Mouse (Mus musculus): ENCODE data around the gene Gm8994. TPM values are rescaled to one million over a fixed set of nuclear protein-coding genes. Genes with fewer than 3 reads are reported as not detected.

The Gm8994 gene
- total RNA-seq, 2 experiments from 2014 or later, result not detected

DNA sequence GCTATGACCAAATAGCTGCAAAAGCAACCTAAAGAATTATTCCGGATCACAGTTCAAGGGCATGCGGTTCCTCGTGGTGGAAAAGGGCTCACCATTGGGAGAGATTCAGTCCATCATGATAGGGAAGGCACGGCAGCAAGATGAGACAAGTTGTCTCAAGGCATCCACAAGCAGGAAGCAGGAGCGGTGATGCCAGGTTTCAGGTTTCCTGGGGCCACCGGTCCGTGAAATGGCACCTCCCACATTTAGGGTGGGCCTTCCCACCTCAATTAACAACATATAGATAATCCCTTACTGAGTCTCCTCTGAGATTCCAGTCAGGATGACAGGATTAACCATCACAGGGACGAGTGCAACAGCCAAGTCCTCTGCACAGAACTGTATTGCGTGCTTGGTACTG is 20.3 kb downstream of the Gm8994 start:
- intact Hi-C loops (cut with DNase I), result no loop called here
- no peak for DNase-seq (ENCODE audit: low spot score in 2 of 2)

DNA sequence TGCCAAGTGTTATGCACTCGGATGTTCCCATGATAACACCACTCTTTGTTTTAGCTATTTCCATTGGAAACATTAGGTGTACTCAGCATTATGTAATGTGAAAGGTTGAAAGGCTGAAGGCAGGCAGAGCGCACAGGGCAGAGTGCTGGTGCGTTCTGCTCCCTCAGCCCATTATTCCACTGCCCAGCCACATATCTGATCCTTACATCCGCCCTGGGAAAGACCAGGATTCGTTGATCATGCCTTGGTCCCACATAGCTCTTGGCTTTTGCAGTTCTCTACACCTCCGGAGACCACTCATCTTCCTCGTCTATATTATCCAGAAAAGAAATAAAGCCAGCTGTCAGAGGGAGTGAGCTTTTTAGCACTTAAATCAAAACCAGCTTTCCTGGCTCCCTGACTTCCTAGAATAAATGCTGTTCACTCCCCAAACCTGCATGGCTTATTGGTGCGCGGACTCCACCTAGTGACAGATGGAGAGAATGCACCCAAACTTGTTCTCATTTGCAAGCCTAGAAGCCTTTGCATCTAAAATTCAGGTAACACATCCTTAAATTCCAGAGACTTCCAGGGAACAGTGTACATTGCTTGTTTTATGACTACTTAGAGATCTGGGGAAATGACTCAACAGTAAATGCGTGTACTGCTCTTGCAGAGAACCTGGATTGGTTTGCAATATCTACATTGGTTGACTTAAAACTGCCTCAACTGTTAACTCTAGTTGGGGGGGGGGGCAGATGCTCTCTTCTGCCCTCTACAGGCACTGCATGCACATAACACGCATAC is 26.3 kb downstream of the Gm8994 start:
- intact Hi-C loops (cut with DNase I), result loop anchor here (2.0 to 10.0 kb wide), 5 partner anchors 181 to 939 kb away; partner anchors contain the start of gene Grin2b

DNA sequence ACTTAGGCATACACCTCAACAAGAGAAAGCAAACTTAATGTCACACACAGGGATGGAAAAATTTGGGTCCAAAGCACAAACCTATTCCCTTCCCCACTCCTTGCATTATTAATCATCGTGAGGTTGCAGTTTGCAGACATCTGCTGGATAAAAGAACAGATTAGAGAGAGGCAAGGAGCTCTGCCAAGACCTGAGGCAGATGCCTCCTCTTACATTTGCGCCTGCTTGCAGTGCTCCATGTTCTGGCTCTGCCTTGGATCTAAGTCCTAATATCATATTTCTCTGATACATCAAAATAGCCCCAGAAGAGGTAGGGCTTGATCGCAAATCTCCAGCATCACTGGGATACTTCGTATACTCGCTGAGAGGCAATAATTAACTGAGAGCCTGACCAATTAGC is 31.1 kb downstream of the Gm8994 start:
- intact Hi-C loops (cut with DNase I), result loop anchor here (10.0 kb wide), 3 partner anchors 274 to 944 kb away; no protein-coding TSS in a partner anchor
- no peak for DNase-seq (ENCODE audit: low spot score in 2 of 2)

More for the DNA sequence above, 26.3 kb downstream of the Gm8994 start:
- DNase-seq (ENCODE audit: low spot score in 2 of 2), result peak; percentile 89 to 92

DNA sequence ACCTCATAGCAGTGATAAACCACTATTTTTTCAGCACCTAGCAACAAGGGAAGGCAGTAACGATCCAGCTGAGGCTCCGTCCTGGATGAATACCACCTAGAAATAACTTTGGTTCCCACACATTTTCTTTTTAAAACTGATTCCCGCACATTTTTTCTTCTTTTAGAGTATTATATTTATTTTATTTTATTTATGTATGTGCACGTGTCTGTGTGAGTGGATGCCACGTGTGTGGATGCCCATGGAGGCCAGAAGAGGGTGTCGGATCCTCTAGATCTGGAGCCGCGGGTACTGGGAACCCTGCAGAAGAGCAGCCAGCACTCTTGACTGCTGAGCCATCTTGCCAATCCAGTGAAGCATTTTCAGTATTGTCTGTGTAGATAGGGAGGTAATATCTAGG is 36.0 kb downstream of the Gm8994 start:
- intact Hi-C loops (cut with DNase I), result no loop called here

DNA sequence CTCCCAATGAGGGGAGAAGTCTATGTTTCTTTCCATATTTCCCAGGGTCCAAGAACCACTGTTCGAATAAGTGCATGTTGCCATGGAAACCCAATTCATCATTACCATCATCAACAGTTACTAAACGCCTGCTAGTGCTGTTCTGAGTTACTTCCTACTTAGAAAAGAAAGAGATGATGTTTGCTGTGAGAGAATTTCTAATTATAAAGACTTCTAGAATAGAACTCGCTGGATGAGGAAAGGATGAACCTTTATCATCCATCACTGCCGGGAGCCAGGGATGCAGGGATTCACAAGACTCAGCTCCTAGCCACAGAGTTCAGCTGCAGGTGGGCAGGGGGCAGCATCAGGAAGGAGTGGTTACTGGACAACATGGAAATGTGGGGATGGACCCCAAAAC is 36.7 kb downstream of the Gm8994 start:
- no peak for DNase-seq (ENCODE audit: low spot score in 2 of 2)
- intact Hi-C loops (cut with DNase I), result no loop called here

More for the DNA sequence above, 36.0 kb downstream of the Gm8994 start:
- DNase-seq (ENCODE audit: low spot score in 2 of 2), result no peak

DNA sequence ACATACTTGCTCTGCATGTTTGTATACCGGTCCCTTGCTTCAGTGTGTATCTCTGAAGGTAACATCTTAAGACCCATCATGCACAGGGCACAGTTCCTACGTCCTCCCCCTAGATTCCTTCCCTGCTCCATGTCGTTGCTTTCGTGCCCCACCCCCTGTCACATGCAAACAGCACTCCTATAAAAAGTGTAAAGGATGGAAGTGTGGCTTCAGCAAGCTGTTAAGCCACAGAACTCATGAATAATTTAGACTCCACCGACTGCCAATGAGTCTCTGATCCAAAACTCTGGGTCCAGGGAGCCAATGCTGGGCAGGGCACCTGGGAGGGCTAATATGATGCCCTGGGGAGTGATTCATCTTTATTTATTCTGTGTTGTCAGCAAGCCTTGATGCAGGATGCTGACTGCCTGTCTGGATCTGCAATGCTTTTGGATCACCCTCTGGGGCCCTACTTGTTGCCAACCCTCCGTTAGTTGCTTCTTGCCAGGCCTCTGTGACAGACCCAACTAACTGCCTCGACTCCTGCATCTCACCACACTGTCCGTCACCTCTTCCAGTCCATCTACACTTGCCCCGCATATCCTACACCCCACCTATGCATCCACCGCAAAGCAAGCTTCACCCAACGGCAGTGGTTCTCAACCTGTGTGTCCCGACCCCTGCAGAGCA is 37.2 kb downstream of the Gm8994 start:
- peak; percentile 60 to 62 for DNase-seq (ENCODE audit: low spot score in 2 of 2)
- intact Hi-C loops (cut with DNase I), result no loop called here

DNA sequence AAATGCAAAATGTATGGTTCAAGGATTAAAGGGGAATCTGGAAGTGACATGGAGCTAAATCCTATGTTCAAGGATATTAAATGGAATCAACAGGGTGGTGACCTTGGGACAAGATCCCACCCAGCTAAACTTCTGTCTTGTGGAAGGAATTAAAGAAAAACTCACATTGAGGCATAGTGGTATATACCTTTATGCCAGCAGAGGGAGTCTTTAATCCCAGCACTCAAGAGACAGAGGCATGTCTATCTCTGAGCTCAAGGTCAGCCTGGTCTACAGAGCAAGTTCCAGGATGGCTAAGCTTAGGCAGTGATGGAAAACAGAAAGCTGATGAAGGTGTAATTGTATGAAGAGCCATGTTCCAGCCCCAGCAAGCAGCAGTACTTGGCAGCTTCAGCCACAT is 48.8 kb downstream of the Gm8994 start:
- intact Hi-C loops (cut with DNase I), result no loop called here
- no peak for DNase-seq (ENCODE audit: low spot score in 2 of 2)

Other genes with a start within 250 kb of the Gm8994 start
- 100 to 1,000 TPM; 248 to 335 TPM for gene Grin2b, start 154.0 kb upstream of the Gm8994 start, total RNA-seq (2021)
- gene E330021D16Rik, start 88.0 kb downstream of the Gm8994 start, total RNA-seq (2021), result not detected
- 100 to 1,000 TPM; 102 to 125 TPM for gene Atf7ip, start 178.6 kb downstream of the Gm8994 start, total RNA-seq (2021)